Mouse (Mus musculus): ENCODE measurements around the gene Pgc. TPM values are rescaled to one million over a fixed set of nuclear protein-coding genes. Genes with fewer than 3 reads are reported as not detected.

Pgc gene
- total RNA-seq (2021): not detected
- long read RNA-seq, experiment 1: 0 reads
- long read RNA-seq, experiment 2: 0 reads

GRCm38 (mm10) chr17:47726566-47726965, at the start of gene Pgc:
Gene Pgc (plus strand): TSS chr17:47726842.
- DNase-seq (ENCODE audit: low spot score in 2 of 2): no peak

- no peak for DNase-seq (ENCODE audit: low spot score in 2 of 2)
These were observed 48.4 kb upstream of the Pgc start for GRCm38 (mm10) chr17:47678238-47678637.

GRCm38 (mm10) chr17:47678702-47679101, 47.9 kb upstream of the Pgc start:
- no peak for DNase-seq (ENCODE audit: low spot score in 2 of 2)

- no peak for DNase-seq (ENCODE audit: low spot score in 2 of 2)
These were observed 43.8 kb upstream of the Pgc start for GRCm38 (mm10) chr17:47682836-47683235.

- peak; percentile 89 to 90 for DNase-seq (ENCODE audit: low spot score in 2 of 2)
These were observed 39.0 kb upstream of the Pgc start for GRCm38 (mm10) chr17:47687409-47688343.

- DNase-seq (ENCODE audit: low spot score in 2 of 2): no peak
These were observed 38.4 kb upstream of the Pgc start, which contains the start of gene Tomm6 for GRCm38 (mm10) chr17:47688344-47688607. Gene Tomm6 (minus strand): TSS chr17:47688386.

- peak; percentile 69 to 76 for DNase-seq (ENCODE audit: low spot score in 2 of 2)
These were observed 37.8 kb upstream of the Pgc start, which contains the start of gene Frs3 for GRCm38 (mm10) chr17:47688608-47689575. Gene Frs3 (plus strand): TSS chr17:47689030.

- no peak for DNase-seq (ENCODE audit: low spot score in 2 of 2)
These were observed 36.7 kb upstream of the Pgc start for GRCm38 (mm10) chr17:47689894-47690293.

- DNase-seq (ENCODE audit: low spot score in 2 of 2): no peak
These were observed 35.0 kb upstream of the Pgc start for GRCm38 (mm10) chr17:47691650-47692049.

GRCm38 (mm10) chr17:47693671-47694441, 32.8 kb upstream of the Pgc start:
- DNase-seq (ENCODE audit: low spot score in 2 of 2): no peak

- no peak for DNase-seq (ENCODE audit: low spot score in 2 of 2)
These were observed 32.4 kb upstream of the Pgc start, which contains the start of gene Gm21981 for GRCm38 (mm10) chr17:47694442-47694502. Gene Gm21981 (minus strand): TSS chr17:47694455.

GRCm38 (mm10) chr17:47694503-47695336, 31.9 kb upstream of the Pgc start, which contains the start of gene Prickle4:
Gene Prickle4 (minus strand): TSS chr17:47694736.
- DNase-seq (ENCODE audit: low spot score in 2 of 2): peak; percentile 99

GRCm38 (mm10) chr17:47695337-47695710, 31.3 kb upstream of the Pgc start:
- DNase-seq (ENCODE audit: low spot score in 2 of 2): no peak

- no peak for DNase-seq (ENCODE audit: low spot score in 2 of 2)
These were observed 28.5 kb upstream of the Pgc start for GRCm38 (mm10) chr17:47698156-47698555.

GRCm38 (mm10) chr17:47699055-47699454, 27.6 kb upstream of the Pgc start:
- no peak for DNase-seq (ENCODE audit: low spot score in 2 of 2)

- no peak for DNase-seq (ENCODE audit: low spot score in 2 of 2)
These were observed 24.8 kb upstream of the Pgc start for GRCm38 (mm10) chr17:47701793-47702192.

GRCm38 (mm10) chr17:47702548-47703345, 23.9 kb upstream of the Pgc start:
- no peak for DNase-seq (ENCODE audit: low spot score in 2 of 2)

- no peak for DNase-seq (ENCODE audit: low spot score in 2 of 2)
These were observed 23.1 kb upstream of the Pgc start for GRCm38 (mm10) chr17:47703556-47703955.

GRCm38 (mm10) chr17:47704692-47705091, 21.9 kb upstream of the Pgc start:
- DNase-seq (ENCODE audit: low spot score in 2 of 2): no peak

GRCm38 (mm10) chr17:47706196-47706595, 20.4 kb upstream of the Pgc start:
- DNase-seq (ENCODE audit: low spot score in 2 of 2): no peak

Measured in adrenal gland, adult 18-20 months (tissue).